Mouse (Mus musculus) adrenal gland, adult 8-10 months (tissue): ENCODE data around the gene Krtap4-1. TPM values are rescaled to one million over a fixed set of nuclear protein-coding genes. Genes with fewer than 3 reads are reported as not detected.

ENCODE experiments used
- DNase-seq: peaks from one replicate; pipeline ENCODE4 v3.0.0; 2022
- total RNA-seq, 4 experiments: library from RNA; stranded (reverse); gene quantifications; 2 replicates each; pipeline ENCODE4 v1.2.4; 2022

The Krtap4-1 gene
- total RNA-seq, 4 experiments from 2014 or later, result not detected

DNA sequence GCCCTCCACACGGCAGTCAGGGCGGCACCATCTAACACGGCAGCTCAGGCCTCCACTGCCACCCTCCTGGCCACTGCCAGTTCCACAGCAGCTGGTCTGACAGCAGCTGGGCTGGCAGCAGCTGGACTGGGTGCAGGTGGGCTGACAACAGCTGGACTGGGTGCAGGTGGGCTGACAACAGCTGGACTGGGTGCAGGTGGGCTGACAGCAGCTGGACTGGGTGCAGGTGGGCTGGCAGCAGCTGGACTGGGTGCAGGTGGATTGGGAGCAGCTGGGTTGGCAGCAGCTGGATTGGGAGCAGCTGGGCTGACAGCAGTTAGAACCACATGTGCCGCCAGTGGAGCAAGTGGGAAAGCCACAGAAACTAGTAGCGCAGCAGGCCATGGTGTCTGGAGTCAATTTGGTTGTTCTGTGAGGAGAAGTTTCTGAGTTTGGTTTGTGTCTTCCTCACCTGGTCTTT, 44.8 kb downstream of the Krtap4-1 start, which contains the start of gene Krtap1-4:
TSS of gene Krtap1-4 (minus strand) at position 410 of the 460 bp plus-strand sequence.
- DNase-seq, result no peak

DNA sequence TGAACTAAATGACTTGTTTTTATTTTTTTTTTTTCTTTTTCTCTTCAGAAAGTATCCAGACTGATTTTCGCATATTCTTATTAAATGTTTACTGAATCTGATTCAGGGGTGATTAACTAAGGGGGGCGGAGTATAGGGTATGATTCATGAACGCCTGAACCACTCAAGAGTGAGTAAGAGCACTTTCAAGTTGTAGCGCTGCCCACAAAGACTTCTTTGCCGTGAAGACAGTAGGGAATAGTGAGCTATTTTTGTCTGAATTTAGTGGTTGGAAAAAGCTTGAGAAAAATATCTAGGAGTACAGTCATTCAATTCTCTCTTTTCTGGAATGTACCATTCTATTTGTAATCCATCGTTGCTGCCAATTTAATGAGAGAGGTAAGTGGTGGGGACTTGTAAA, 46.5 kb downstream of the Krtap4-1 start:
- no peak for DNase-seq

- DNase-seq, result no peak
Measured at GRCm38 (mm10) chr11:99581051-99581450, 47.0 kb downstream of the Krtap4-1 start.

DNA sequence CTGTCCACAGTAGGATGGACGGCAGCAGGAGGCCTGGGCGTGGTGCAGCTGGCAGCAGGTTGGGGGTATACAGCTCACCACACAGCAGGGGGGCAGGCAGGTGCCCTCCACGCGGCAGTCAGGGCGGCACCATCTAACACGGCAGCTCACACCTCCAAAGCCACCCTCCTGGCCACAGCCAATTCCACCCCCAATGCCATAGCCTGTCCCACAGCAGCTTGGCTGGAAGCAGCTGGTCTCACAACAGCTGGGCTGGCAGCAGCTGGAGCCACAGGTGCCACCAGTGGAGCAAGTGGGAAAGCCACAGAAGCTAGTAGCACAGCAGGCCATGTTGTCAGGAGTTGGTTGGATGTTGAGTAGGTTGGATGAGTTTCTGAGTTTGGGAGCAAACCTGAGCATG, 47.4 kb downstream of the Krtap4-1 start, which contains the start of gene Krtap1-5:
TSS of gene Krtap1-5 (minus strand) at position 381 of the 400 bp plus-strand sequence.
- DNase-seq, result no peak

Other genes with a start within 250 kb of the Krtap4-1 start
- 1 to 10 TPM; 4.5 to 9.5 (median 8.0) TPM for gene Krt10, start 238.9 kb downstream of the Krtap4-1 start, total RNA-seq
- not detected for gene Krt12, start 206.0 kb downstream of the Krtap4-1 start, total RNA-seq
- under 1 TPM in 1 of 4 experiments, not detected in 3; 0.13 TPM for gene Krt20, start 190.1 kb downstream of the Krtap4-1 start, total RNA-seq
- under 1 TPM in 1 of 4 experiments, not detected in 3; 0.20 TPM for gene Krt23, start 135.1 kb downstream of the Krtap4-1 start, total RNA-seq
- not detected for gene Krt39, start 106.9 kb downstream of the Krtap4-1 start, total RNA-seq
- not detected for gene Krt40, start 85.1 kb downstream of the Krtap4-1 start, total RNA-seq
- gene Krtap3-3, start 77.4 kb downstream of the Krtap4-1 start, total RNA-seq, result not detected
- not detected for gene Krtap3-2, start 71.4 kb downstream of the Krtap4-1 start, total RNA-seq
- gene Gm11939, start 68.8 kb downstream of the Krtap4-1 start, total RNA-seq, result not detected
- gene Krtap3-1, start 61.6 kb downstream of the Krtap4-1 start, total RNA-seq, result not detected
- not detected for gene Krtap1-5, start 47.2 kb downstream of the Krtap4-1 start, total RNA-seq
- gene Krtap1-4, start 44.6 kb downstream of the Krtap4-1 start, total RNA-seq, result not detected
- not detected for gene Krtap1-3, start 36.9 kb downstream of the Krtap4-1 start, total RNA-seq
- gene Krtap9-3, start 30.1 kb downstream of the Krtap4-1 start, total RNA-seq, result not detected
- not detected for gene Gm11938, start 24.9 kb downstream of the Krtap4-1 start, total RNA-seq
- gene Gm11937, start 18.0 kb downstream of the Krtap4-1 start, total RNA-seq, result not detected
- gene Krtap2-4, start 13.4 kb downstream of the Krtap4-1 start, total RNA-seq, result not detected
- not detected for gene Gm11562, start 7.8 kb downstream of the Krtap4-1 start, total RNA-seq
- gene Krtap4-2, start 6.8 kb upstream of the Krtap4-1 start, total RNA-seq, result not detected
- not detected for gene Krtap4-7, start 15.9 kb upstream of the Krtap4-1 start, total RNA-seq
- not detected for gene Gm11555, start 22.0 kb upstream of the Krtap4-1 start, total RNA-seq
- gene Gm11563, start 30.7 kb upstream of the Krtap4-1 start, total RNA-seq, result not detected
- gene Krtap4-6, start 37.7 kb upstream of the Krtap4-1 start, total RNA-seq, result not detected
- gene Gm14190, start 62.5 kb upstream of the Krtap4-1 start, total RNA-seq, result not detected
- not detected for gene Gm14180, start 106.1 kb upstream of the Krtap4-1 start, total RNA-seq
- not detected for gene Gm11595, start 144.7 kb upstream of the Krtap4-1 start, total RNA-seq
- gene Krtap4-8, start 152.5 kb upstream of the Krtap4-1 start, total RNA-seq, result not detected
- not detected for gene Krtap4-9, start 157.0 kb upstream of the Krtap4-1 start, total RNA-seq
- not detected for gene Gm11596, start 165.2 kb upstream of the Krtap4-1 start, total RNA-seq
- not detected for gene Gm11569, start 170.7 kb upstream of the Krtap4-1 start, total RNA-seq
- gene Gm11554, start 176.2 kb upstream of the Krtap4-1 start, total RNA-seq, result not detected
- gene Krtap4-13, start 181.7 kb upstream of the Krtap4-1 start, total RNA-seq, result not detected
- gene Gm11564, start 187.4 kb upstream of the Krtap4-1 start, total RNA-seq, result not detected
- gene 2300003K06Rik, start 209.8 kb upstream of the Krtap4-1 start, total RNA-seq, result not detected
- not detected for gene Krtap4-16, start 223.4 kb upstream of the Krtap4-1 start, total RNA-seq
- gene Gm11568, start 229.7 kb upstream of the Krtap4-1 start, total RNA-seq, result not detected
- not detected for gene Gm11559, start 236.2 kb upstream of the Krtap4-1 start, total RNA-seq
- gene Krtap9-1, start 245.2 kb upstream of the Krtap4-1 start, total RNA-seq, result not detected